Comparison of ENCODE assay signal across 12 mouse cellular contexts in the genomic region with DNA sequence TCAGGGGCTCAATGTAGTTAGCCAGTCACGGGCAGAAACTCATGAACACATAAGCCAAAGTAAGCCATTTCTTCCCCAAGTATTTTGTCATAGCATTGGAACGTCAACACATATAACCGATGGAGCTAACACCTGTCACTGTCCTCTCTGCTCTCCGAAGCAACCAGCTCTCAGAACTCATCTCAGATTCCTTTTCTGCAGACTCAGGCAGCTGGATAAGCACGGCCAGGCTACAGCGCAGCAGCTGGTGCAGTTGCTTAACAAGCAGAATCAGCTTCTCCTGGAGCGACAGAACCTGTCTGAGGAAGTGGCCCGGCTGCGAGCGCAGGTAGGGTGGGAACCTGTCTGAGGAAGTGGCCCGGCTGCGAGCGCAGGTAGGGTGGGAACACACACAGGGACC.
A peak's percentile ranks its signal among the peaks of the same experiment; 100 is the strongest.
DNase-seq lines count a peak whose midpoint lies in the region; ATAC-seq and TF ChIP-seq lines count a peak whose summit lies in the region.
"Had no signal": no experiment of that assay in that cellular context is flagged by ENCODE, and none has a peak within 500 bp of the region (broad histone marks: within the 10 kb centered on the region; RNA-seq: fewer than 3 reads in every experiment).

No protein-coding gene starts in this region.

- H3K27ac ChIP-seq in heart, embryonic 10.5 days: peak overlapping the region; percentile 17; the same call in 1 of the 2 replicates
- no peak overlapping the region for H3K27ac ChIP-seq in heart, embryonic 12.5 days (ENCODE audit: poor library complexity, severe bottlenecking)
- H3K27ac ChIP-seq in embryonic facial prominence, embryonic 10.5 days (replicated peaks): peak overlapping the region; percentile 68; the same call in 1 of the 2 replicates
- 0 out of 2 replicates have a peak overlapping the region, but pooled peaks have one; percentile 9 for H3K27ac ChIP-seq in forebrain, embryonic 14.5 days (ENCODE audit: low read depth, low read length)
- H3K27ac ChIP-seq in limb, embryonic 14.5 days (replicated peaks; ENCODE audit: low read depth, low read length): no peak overlapping the region
- H3K27ac ChIP-seq: heart, embryonic 13.5 days had no signal

- ATAC-seq in heart, embryonic 12.5 days (ENCODE audit: insufficient number of reproducible peaks, low FRiP score): no peak
- ATAC-seq in forebrain, embryonic 14.5 days: no peak
- peak; percentile 39; the same call in 1 of the 2 replicates for ATAC-seq in limb, embryonic 14.5 days (ENCODE audit: low FRiP score, low read depth)

- no peaks in the 10 kb centered on the region for H3K9me3 ChIP-seq in heart, embryonic 10.5 days
- H3K9me3 ChIP-seq in heart, embryonic 12.5 days (replicated peaks): no peaks in the 10 kb centered on the region
- no peaks in the 10 kb centered on the region for H3K9me3 ChIP-seq in embryonic facial prominence, embryonic 10.5 days
- no peaks in the 10 kb centered on the region for H3K9me3 ChIP-seq in forebrain, embryonic 14.5 days (replicated peaks; ENCODE audit: control insufficient read depth, low read length)
- H3K9me3 ChIP-seq in limb, embryonic 14.5 days (ENCODE audit: control insufficient read depth, low read length): no peaks in the 10 kb centered on the region
- H3K9me3 ChIP-seq: heart, embryonic 13.5 days had no signal

- no peaks in the 10 kb centered on the region for H3K36me3 ChIP-seq in heart, embryonic 10.5 days
- no peaks in the 10 kb centered on the region for H3K36me3 ChIP-seq in heart, embryonic 12.5 days
- H3K36me3 ChIP-seq in embryonic facial prominence, embryonic 10.5 days (replicated peaks): no peaks in the 10 kb centered on the region
- no peaks in the 10 kb centered on the region for H3K36me3 ChIP-seq in forebrain, embryonic 14.5 days (ENCODE audit: control insufficient read depth, insufficient read depth, low read length)
- no peaks in the 10 kb centered on the region for H3K36me3 ChIP-seq in limb, embryonic 14.5 days (ENCODE audit: control insufficient read depth, insufficient read depth, low read length)
- H3K36me3 ChIP-seq: heart, embryonic 13.5 days had no signal

- WGBS in heart, embryonic 10.5 days: 83% methylated on average over 13 of the region's 13 CpGs
- 84% methylated on average over 13 of the region's 13 CpGs for WGBS in heart, embryonic 12.5 days
- WGBS in embryonic facial prominence, embryonic 10.5 days: 87% methylated on average over 13 of the region's 13 CpGs
- 89% methylated on average over 13 of the region's 13 CpGs for WGBS in forebrain, embryonic 14.5 days
- 75% methylated on average over 13 of the region's 13 CpGs for WGBS in limb, embryonic 14.5 days

- DNase-seq in heart, embryonic 10.5 days (ENCODE audit: low spot score): no peak
- DNase-seq in embryonic facial prominence, embryonic 10.5 days (ENCODE audit: low spot score): no peak
- no peak for DNase-seq in forebrain, embryonic 14.5 days (ENCODE audit: low spot score)
- peak; percentile 49 for DNase-seq in limb, embryonic 14.5 days (ENCODE audit: low spot score)
- DNase-seq in urinary bladder, adult 18-20 months (ENCODE audit: low spot score in 2 of 2): no peak
- no peak for DNase-seq in kidney, adult 9 months
- no peak for DNase-seq in urinary bladder, postnatal 14 days (ENCODE audit: low spot score)
- DNase-seq: adrenal gland, postnatal 25 days; cerebellum, postnatal 14 days had no signal

- no peak for TF ChIP-seq POLR2A in limb, embryonic 14.5 days (IDR thresholded peaks at IDR 0.05; ENCODE audit: borderline replicate concordance, extremely low read depth, insufficient read depth, insufficient read length)

- H3K27me3 ChIP-seq in heart, embryonic 10.5 days (ENCODE audit: insufficient read depth, poor library complexity, severe bottlenecking): no peaks in the 10 kb centered on the region
- H3K27me3 ChIP-seq in heart, embryonic 12.5 days (replicated peaks): no peaks in the 10 kb centered on the region
- H3K27me3 ChIP-seq in embryonic facial prominence, embryonic 10.5 days (replicated peaks; ENCODE audit: low read depth, poor library complexity, severe bottlenecking): no peaks in the 10 kb centered on the region
- H3K27me3 ChIP-seq in forebrain, embryonic 14.5 days (replicated peaks; ENCODE audit: control insufficient read depth, insufficient read depth, low read length): no peaks in the 10 kb centered on the region
- no peaks in the 10 kb centered on the region for H3K27me3 ChIP-seq in limb, embryonic 14.5 days (ENCODE audit: control insufficient read depth, insufficient read depth, low read length)
- H3K27me3 ChIP-seq: heart, embryonic 13.5 days had no signal

- no peak overlapping the region for H3K4me2 ChIP-seq in heart, embryonic 12.5 days
- no peak overlapping the region for H3K4me2 ChIP-seq in forebrain, embryonic 14.5 days (ENCODE audit: low read length)
- no peak overlapping the region for H3K4me2 ChIP-seq in limb, embryonic 14.5 days (replicated peaks; ENCODE audit: low read depth, low read length, severe bottlenecking)
- H3K4me2 ChIP-seq: heart, embryonic 13.5 days; liver, embryonic 11.5 days had no signal

- no peak overlapping the region for H3K9ac ChIP-seq in heart, embryonic 12.5 days
- no peak overlapping the region for H3K9ac ChIP-seq in forebrain, embryonic 14.5 days (ENCODE audit: low read length)
- H3K9ac ChIP-seq in limb, embryonic 14.5 days (ENCODE audit: low read depth, low read length, severe bottlenecking): no peak overlapping the region
- H3K9ac ChIP-seq: heart, embryonic 13.5 days had no signal

- H3K4me1 ChIP-seq in heart, embryonic 10.5 days: peaks cover 41% of the 10 kb centered on the region
- peaks cover 44% of the 10 kb centered on the region for H3K4me1 ChIP-seq in heart, embryonic 12.5 days (replicated peaks)
- peaks cover 79% of the 10 kb centered on the region for H3K4me1 ChIP-seq in embryonic facial prominence, embryonic 10.5 days
- H3K4me1 ChIP-seq in forebrain, embryonic 14.5 days (ENCODE audit: control insufficient read depth, insufficient read depth, low read length): peaks cover 28% of the 10 kb centered on the region
- 0 out of 2 replicates have a peak, but pooled peaks cover 4% of the 10 kb centered on the region for H3K4me1 ChIP-seq in limb, embryonic 14.5 days (ENCODE audit: control insufficient read depth, insufficient read depth, low read length)

- no peak overlapping the region for H3K4me3 ChIP-seq in heart, embryonic 10.5 days
- no peak overlapping the region for H3K4me3 ChIP-seq in heart, embryonic 12.5 days
- H3K4me3 ChIP-seq in embryonic facial prominence, embryonic 10.5 days: no peak overlapping the region
- no peak overlapping the region for H3K4me3 ChIP-seq in forebrain, embryonic 14.5 days (ENCODE audit: low read depth, low read length)
- no peak overlapping the region for H3K4me3 ChIP-seq in limb, embryonic 14.5 days (replicated peaks; ENCODE audit: low read length)
- H3K4me3 ChIP-seq: heart, embryonic 13.5 days had no signal

Comparison
In these comparisons a context has a peak if more than half of its experiments do, and no peak if none do; other contexts are left out.
1. H3K27ac ChIP-seq: peak in heart, embryonic 10.5 days (single experiment), embryonic facial prominence, embryonic 10.5 days (single experiment) and forebrain, embryonic 14.5 days (single experiment); none in heart, embryonic 12.5 days (single experiment) and limb, embryonic 14.5 days (single experiment).